Mouse (Mus musculus) cortical plate, adult 2 months (tissue): ENCODE measurements at regions not wholly inside any gene's neighbourhood (a gene's known extent, or its start where the extent isn't known, plus 50 kb on each side); places are given as distances from the start of the nearest gene placed in this dataset.

ENCODE experiments used
- CTCF ChIP-seq: fragments of 200-500 bp; IDR thresholded peaks from 2 replicates; pipeline ENCODE4 v1.5.1; 2011; ENCODE audit warnings: mild to moderate bottlenecking, control low read depth, low read length; ENCODE audit not compliant: insufficient read depth; ENCODE audit errors: extremely low read depth
- POLR2A ChIP-seq: fragments of 200-500 bp; IDR thresholded peaks from 2 replicates; pipeline ENCODE4 v1.6.1; 2011; ENCODE audit warnings: mild to moderate bottlenecking, low read length, control low read depth; ENCODE audit not compliant: insufficient read depth; ENCODE audit errors: extremely low read depth

DNA sequence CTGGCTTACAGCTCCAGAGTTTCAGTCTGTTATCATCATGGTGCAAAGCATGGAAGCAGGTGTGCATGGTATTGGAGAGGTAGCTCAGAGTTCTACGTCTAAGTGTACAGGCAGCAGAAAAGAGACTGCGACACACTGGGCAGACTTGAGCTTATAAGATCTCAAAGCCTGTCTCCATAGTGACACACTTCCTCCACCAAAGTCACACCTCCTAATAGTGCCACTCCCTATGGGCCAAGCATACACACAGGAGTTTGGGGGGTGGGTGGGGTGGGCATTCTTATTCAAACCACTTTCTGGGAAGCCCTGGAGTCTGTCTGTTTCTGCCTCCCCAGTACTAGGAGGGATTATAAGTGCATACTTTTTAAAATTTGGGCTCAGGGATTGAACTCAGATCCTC lies 219.5 kb upstream of the Prok2 start:
- no peak for TF ChIP-seq CTCF
- no peak for TF ChIP-seq POLR2A
